Mouse (Mus musculus): ENCODE data around the gene Otub1. TPM values are rescaled to one million over a fixed set of nuclear protein-coding genes. Genes with fewer than 3 reads are reported as not detected.

Otub1 gene
- polyA plus RNA-seq, 1 experiment from 2014 or later = 231 TPM

DNA sequence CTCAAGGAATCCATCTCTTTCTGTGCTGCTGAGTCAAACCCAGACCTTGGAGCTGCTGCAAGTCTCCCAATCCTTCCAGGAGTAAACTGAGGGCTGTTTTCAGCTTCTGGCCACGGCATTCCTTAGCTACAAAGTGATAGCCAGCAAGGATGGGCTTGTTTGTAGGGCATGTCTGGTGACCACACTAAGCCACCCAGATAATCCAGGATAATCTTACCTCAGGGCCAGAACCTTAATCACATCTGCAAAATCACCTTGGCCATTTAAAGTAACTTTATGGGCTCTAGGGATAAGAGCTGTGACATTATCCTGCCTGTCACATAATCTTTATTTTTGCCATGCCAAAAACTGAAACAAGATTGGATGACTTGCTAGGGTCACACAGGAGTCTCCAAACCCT is 6.1 kb upstream of the Otub1 start:
- peaks cover 35% of the 10 kb centered on the region for H3K36me3 ChIP-seq (ENCODE audit: insufficient read depth, low read length)
- H3K9ac ChIP-seq (replicated peaks; ENCODE audit: low read length) = no peak overlapping the region
- H3K4me3 ChIP-seq (ENCODE audit: low read length) = no peak overlapping the region
- no peak for ATAC-seq (ENCODE audit: low FRiP score, low TSS enrichment)
- H3K9me3 ChIP-seq (ENCODE audit: low read length) = no peaks in the 10 kb centered on the region
- H3K4me2 ChIP-seq (replicated peaks; ENCODE audit: low read depth, low read length) = no peak overlapping the region
- no peaks in the 10 kb centered on the region for H3K27me3 ChIP-seq (ENCODE audit: insufficient read depth, low read length)
- whole genome bisulfite sequencing = 93% methylated on average over 1 of the region's 1 CpGs
- H3K4me1 ChIP-seq (ENCODE audit: insufficient read depth, low read length) = peaks cover 26% of the 10 kb centered on the region
- H3K27ac ChIP-seq (ENCODE audit: low read length) = no peak overlapping the region

DNA sequence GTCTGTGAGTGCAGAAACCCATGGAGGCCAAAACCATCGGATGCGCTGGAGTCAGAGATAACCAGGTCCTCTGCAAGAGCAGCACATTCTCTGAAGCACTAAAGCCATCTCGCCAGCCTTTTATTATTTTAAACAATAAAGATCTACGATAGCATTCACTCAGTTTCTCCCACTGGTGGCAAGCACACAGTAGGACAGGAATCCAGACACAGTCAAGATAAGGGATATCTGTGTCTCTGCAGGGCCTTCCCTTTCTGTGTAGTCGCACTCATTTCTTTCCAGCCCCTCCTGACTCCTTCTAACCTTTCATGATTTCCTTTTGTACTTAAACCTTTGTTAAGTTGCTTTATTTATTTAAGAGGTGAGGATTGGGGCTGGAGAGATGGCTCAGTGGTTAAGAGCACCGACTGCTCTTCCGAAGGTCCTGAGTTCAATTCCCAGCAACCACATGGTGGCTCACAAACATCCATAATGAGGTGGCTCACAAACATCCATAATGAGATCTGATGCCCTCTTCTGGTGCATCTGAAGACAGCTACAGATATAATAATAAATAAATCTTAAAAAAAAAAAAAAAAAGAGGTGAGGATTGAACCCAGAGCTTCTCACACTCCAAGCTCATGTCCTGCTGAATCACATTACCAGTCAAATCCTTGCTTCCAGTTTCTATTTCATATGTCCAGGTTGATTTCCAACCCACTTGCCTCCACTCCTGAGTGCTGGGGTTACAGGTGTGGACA is 4.0 kb upstream of the Otub1 start:
- peaks cover 28% of the 10 kb centered on the region for H3K36me3 ChIP-seq (ENCODE audit: insufficient read depth, low read length)
- no peak overlapping the region for H3K9ac ChIP-seq (replicated peaks; ENCODE audit: low read length)
- H3K27ac ChIP-seq (ENCODE audit: low read length) = no peak overlapping the region
- H3K4me2 ChIP-seq (replicated peaks; ENCODE audit: low read depth, low read length) = no peak overlapping the region
- no peak overlapping the region for H3K4me3 ChIP-seq (ENCODE audit: low read length)
- no peak for ATAC-seq (ENCODE audit: low FRiP score, low TSS enrichment)
- H3K9me3 ChIP-seq (ENCODE audit: low read length) = no peaks in the 10 kb centered on the region
- peaks cover 19% of the 10 kb centered on the region for H3K4me1 ChIP-seq (ENCODE audit: insufficient read depth, low read length)
- 85% methylated on average over 7 of the region's 7 CpGs for WGBS
- H3K27me3 ChIP-seq (ENCODE audit: insufficient read depth, low read length) = no peaks in the 10 kb centered on the region

DNA sequence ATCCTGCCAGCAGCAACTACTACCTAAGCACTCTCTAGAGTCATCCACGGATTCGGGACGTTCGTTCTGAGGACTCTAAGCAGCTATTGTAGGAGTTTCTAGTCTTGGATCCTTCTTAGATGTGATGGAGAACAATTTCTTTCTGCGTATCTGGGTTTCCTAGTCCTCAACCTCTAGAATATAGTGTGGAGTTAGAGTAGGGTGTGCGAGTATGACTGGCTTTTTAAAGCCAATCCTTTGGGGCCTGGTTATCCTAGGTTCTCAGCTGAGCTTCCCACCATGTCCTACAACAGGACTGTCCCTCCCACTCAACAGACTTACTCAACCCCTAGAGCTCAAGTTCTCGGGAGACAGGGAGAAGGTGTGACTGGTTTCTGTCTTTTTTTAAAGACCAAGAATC is 790 bp downstream of the Otub1 start:
- WGBS = 23% methylated on average over 7 of the region's 7 CpGs
- ATAC-seq (ENCODE audit: low FRiP score, low TSS enrichment) = 0 out of 2 replicates have a peak, but pooled peaks have one; percentile 1

DNA sequence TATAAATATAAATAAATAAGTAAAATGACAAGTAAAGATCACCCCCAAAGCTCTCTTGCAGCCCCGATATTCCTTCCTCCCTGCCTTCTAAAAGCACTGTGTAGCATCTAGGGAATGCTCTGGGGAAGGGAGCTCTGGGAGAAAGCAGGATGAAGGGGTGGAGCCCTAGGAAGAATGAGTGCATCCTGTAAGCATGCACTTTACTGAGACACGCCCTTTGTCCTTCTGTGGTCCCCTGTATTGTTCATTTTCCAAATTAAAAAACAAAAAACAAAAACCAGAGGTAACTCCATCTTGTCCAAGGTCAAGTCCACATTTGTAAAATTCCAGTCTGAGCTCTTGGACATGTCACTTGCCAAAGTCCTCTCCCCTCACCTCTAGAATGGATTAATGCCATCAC is 1.2 kb downstream of the Otub1 start:
- Histone ChIP-seq H3K4me1 (ENCODE audit: insufficient read depth, low read length) (peaks cover 25% of the 10 kb centered on the region), H3K4me2 (replicated peaks; ENCODE audit: low read depth, low read length) (peak overlapping the region; percentile 86), H3K4me3 (ENCODE audit: low read length) (peak overlapping the region; percentile 87), H3K27me3 (ENCODE audit: insufficient read depth, low read length) (no peaks in the 10 kb centered on the region), H3K9ac (replicated peaks; ENCODE audit: low read length) (peak overlapping the region; percentile 82), H3K36me3 (ENCODE audit: insufficient read depth, low read length) (peaks cover 40% of the 10 kb centered on the region), H3K9me3 (ENCODE audit: low read length) (no peaks in the 10 kb centered on the region), H3K27ac (ENCODE audit: low read length) (peak overlapping the region; percentile 98)
- ATAC-seq (ENCODE audit: low FRiP score, low TSS enrichment) = no peak
- WGBS = 73% methylated on average over 2 of the region's 2 CpGs

More for the DNA sequence above, 790 bp downstream of the Otub1 start:
- no peaks in the 10 kb centered on the region for H3K9me3 ChIP-seq (ENCODE audit: low read length)
- H3K9ac ChIP-seq (replicated peaks; ENCODE audit: low read length) = peak overlapping the region; percentile 82
- H3K27ac ChIP-seq (ENCODE audit: low read length) = peak overlapping the region; percentile 98
- H3K36me3 ChIP-seq (ENCODE audit: insufficient read depth, low read length) = peaks cover 36% of the 10 kb centered on the region
- H3K4me1 ChIP-seq (ENCODE audit: insufficient read depth, low read length) = peaks cover 25% of the 10 kb centered on the region
- no peaks in the 10 kb centered on the region for H3K27me3 ChIP-seq (ENCODE audit: insufficient read depth, low read length)
- peak overlapping the region; percentile 86 for H3K4me2 ChIP-seq (replicated peaks; ENCODE audit: low read depth, low read length)
- peak overlapping the region; percentile 87 for H3K4me3 ChIP-seq (ENCODE audit: low read length)

DNA sequence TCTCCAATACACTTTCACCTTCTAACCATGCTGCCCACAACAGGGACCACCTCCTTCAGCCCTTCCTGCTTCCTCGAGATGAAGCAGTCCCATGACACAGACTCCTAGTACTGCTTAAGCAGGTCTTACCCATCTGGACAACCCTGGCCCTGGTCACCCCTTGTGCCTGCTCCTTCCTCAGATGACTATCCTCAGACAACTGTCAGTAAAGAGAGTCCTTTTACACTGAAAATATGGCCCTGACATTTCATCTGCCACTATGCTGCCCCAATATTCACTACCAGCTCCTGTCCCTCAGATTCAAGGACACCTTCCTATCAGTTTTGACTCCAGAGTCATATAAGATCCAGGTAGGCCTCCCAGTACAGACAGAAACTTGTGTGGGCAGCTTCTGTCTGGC is 5.7 kb downstream of the Otub1 start:
- H3K36me3 ChIP-seq (ENCODE audit: insufficient read depth, low read length) = peaks cover 64% of the 10 kb centered on the region
- no peak for ATAC-seq (ENCODE audit: low FRiP score, low TSS enrichment)
- H3K27ac ChIP-seq (ENCODE audit: low read length) = no peak overlapping the region
- H3K4me1 ChIP-seq (ENCODE audit: insufficient read depth, low read length) = peaks cover 35% of the 10 kb centered on the region
- H3K4me3 ChIP-seq (ENCODE audit: low read length) = no peak overlapping the region
- no peaks in the 10 kb centered on the region for H3K27me3 ChIP-seq (ENCODE audit: insufficient read depth, low read length)
- H3K9me3 ChIP-seq (ENCODE audit: low read length) = no peaks in the 10 kb centered on the region
- no peak overlapping the region for H3K9ac ChIP-seq (replicated peaks; ENCODE audit: low read length)
- H3K4me2 ChIP-seq (replicated peaks; ENCODE audit: low read depth, low read length) = no peak overlapping the region
- WGBS = 53% methylated on average over 1 of the region's 1 CpGs

DNA sequence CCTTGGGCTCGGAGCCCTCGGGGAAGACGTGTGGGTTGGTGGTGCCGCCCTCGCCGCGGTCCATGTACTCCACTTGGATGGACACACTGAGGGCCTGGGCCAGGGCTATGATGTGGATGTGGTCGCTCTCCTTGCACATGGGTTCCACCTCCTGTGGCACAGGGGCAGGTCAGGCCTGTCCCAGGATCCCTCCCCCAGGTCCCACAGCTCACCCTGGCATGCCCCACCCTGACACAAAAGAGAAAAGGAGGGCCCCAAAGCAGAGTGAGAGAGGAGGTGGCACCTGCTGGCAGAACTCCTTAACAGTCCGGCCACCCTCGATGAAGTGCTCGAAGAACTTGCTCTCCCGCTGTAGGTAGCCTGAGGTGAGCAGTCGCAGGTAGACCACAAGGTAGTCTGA is 7.0 kb downstream of the Otub1 start:
- Histone ChIP-seq H3K9ac (replicated peaks; ENCODE audit: low read length) (no peak overlapping the region), H3K4me3 (ENCODE audit: low read length) (no peak overlapping the region), H3K27ac (ENCODE audit: low read length) (no peak overlapping the region), H3K4me1 (ENCODE audit: insufficient read depth, low read length) (peaks cover 22% of the 10 kb centered on the region), H3K27me3 (ENCODE audit: insufficient read depth, low read length) (no peaks in the 10 kb centered on the region), H3K4me2 (replicated peaks; ENCODE audit: low read depth, low read length) (no peak overlapping the region), H3K9me3 (ENCODE audit: low read length) (no peaks in the 10 kb centered on the region), H3K36me3 (ENCODE audit: insufficient read depth, low read length) (peaks cover 61% of the 10 kb centered on the region)
- 87% methylated on average over 13 of the region's 13 CpGs for WGBS
- no peak for ATAC-seq (ENCODE audit: low FRiP score, low TSS enrichment)

DNA sequence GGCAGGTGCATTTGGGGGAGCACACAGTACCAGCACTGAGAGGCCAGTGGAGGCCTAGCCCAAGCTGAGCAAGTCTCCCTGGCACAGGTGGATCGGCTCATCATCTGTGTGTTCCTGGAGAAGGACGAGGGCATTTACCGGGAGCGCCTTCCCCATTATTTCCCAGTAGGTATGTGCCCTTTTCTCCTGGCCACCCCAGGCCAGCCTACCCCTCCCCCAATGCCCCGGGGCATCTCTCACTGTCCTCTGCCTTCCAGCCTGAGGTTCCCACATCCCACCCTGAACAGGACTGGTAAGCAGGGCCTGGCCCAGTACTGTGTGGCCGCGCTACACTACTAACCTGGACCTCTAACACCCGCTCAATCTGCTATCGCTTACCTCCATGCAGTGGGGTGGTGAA is 8.7 kb downstream of the Otub1 start:
- Histone ChIP-seq H3K9me3 (ENCODE audit: low read length) (no peaks in the 10 kb centered on the region), H3K9ac (replicated peaks; ENCODE audit: low read length) (no peak overlapping the region), H3K36me3 (ENCODE audit: insufficient read depth, low read length) (peaks cover 45% of the 10 kb centered on the region), H3K27ac (ENCODE audit: low read length) (no peak overlapping the region), H3K4me1 (ENCODE audit: insufficient read depth, low read length) (peaks cover 27% of the 10 kb centered on the region), H3K27me3 (ENCODE audit: insufficient read depth, low read length) (no peaks in the 10 kb centered on the region), H3K4me3 (ENCODE audit: low read length) (no peak overlapping the region), H3K4me2 (replicated peaks; ENCODE audit: low read depth, low read length) (no peak overlapping the region)
- WGBS = 79% methylated on average over 9 of the region's 9 CpGs
- ATAC-seq (ENCODE audit: low FRiP score, low TSS enrichment) = peak; percentile 31

DNA sequence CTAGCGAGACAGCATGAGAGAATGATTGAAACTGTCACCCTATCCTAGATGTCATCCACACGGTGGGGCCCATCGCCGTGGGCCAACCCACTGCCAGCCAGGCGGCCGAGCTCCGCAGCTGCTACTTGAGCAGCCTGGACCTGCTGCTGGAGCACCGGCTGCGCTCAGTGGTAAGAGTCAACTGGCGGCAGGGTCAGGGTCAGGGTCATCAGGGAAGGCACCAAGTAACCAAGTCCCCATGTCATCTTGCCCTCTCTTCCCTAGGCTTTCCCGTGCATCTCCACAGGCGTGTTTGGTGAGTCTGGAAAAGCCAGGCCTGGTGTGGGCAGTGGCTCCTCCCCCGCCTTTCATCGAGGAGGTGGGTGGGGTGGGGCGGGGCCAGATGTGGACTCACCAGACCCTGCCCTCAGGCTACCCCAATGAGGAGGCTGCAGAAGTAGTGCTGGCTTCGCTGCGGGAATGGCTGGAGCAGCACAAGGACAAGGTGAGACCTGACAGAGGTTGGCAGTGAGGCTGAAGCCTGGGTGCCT is 9.3 kb downstream of the Otub1 start:
- no peak overlapping the region for H3K27ac ChIP-seq (ENCODE audit: low read length)
- no peak overlapping the region for H3K9ac ChIP-seq (replicated peaks; ENCODE audit: low read length)
- no peaks in the 10 kb centered on the region for H3K9me3 ChIP-seq (ENCODE audit: low read length)
- peaks cover 33% of the 10 kb centered on the region for H3K4me1 ChIP-seq (ENCODE audit: insufficient read depth, low read length)
- peak; percentile 54 for ATAC-seq (ENCODE audit: low FRiP score, low TSS enrichment)
- WGBS = 12% methylated on average over 17 of the region's 17 CpGs
- no peak overlapping the region for H3K4me3 ChIP-seq (ENCODE audit: low read length)
- H3K36me3 ChIP-seq (ENCODE audit: insufficient read depth, low read length) = peaks cover 42% of the 10 kb centered on the region
- H3K27me3 ChIP-seq (ENCODE audit: insufficient read depth, low read length) = no peaks in the 10 kb centered on the region
- H3K4me2 ChIP-seq (replicated peaks; ENCODE audit: low read depth, low read length) = no peak overlapping the region

DNA sequence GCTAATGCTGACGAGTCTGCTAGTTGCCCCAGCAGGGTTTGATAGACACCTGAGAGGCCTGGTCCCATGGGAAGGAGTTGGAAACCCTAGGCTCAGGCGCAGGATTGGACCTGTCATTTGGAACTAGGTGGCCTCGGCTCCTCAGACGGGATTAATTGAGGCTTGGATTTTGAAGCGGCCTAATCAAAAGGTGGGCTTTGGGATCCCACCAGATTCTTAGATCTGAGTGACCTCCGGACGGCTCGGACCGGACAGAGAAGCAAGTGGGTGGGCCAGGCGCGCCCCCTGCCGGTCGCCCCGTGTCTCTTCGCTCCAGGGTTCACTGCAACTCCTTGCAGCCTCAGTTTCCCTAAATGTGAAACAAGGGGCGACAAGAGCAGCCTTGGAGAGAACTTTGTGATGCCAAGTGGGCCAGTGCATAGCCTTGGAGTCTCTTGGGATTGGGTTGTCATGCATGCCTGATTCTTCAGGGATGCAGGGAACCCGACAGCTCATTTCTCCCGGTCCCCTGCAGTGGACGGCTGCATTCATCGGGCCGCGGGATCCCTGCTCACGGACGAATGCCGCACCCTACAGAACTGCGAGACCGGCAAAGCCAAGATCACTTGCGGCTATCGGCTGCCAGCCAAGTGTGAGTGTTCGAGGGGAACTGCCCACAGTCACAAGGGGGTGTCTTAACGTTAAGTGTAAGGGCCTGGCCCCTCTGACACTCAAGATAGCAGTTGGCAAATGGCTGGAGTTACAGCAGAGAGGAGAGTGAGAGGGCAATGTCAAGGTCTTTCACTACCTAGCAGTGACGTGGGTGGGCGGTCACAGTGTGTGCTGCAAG is 10.0 kb downstream of the Otub1 start:
- Histone ChIP-seq H3K27ac (ENCODE audit: low read length) (no peak overlapping the region), H3K4me1 (ENCODE audit: insufficient read depth, low read length) (peaks cover 40% of the 10 kb centered on the region), H3K27me3 (ENCODE audit: insufficient read depth, low read length) (no peaks in the 10 kb centered on the region), H3K36me3 (ENCODE audit: insufficient read depth, low read length) (peaks cover 36% of the 10 kb centered on the region), H3K4me2 (replicated peaks; ENCODE audit: low read depth, low read length) (no peak overlapping the region), H3K9ac (replicated peaks; ENCODE audit: low read length) (peak overlapping the region; percentile 36; the same call in 1 of the 2 replicates), H3K4me3 (ENCODE audit: low read length) (no peak overlapping the region), H3K9me3 (ENCODE audit: low read length) (no peaks in the 10 kb centered on the region)
- WGBS = 13% methylated on average over 33 of the region's 33 CpGs
- no peak for ATAC-seq (ENCODE audit: low FRiP score, low TSS enrichment)
